Comparison of ENCODE assay signal across 10 mouse cellular contexts in the genomic region with DNA sequence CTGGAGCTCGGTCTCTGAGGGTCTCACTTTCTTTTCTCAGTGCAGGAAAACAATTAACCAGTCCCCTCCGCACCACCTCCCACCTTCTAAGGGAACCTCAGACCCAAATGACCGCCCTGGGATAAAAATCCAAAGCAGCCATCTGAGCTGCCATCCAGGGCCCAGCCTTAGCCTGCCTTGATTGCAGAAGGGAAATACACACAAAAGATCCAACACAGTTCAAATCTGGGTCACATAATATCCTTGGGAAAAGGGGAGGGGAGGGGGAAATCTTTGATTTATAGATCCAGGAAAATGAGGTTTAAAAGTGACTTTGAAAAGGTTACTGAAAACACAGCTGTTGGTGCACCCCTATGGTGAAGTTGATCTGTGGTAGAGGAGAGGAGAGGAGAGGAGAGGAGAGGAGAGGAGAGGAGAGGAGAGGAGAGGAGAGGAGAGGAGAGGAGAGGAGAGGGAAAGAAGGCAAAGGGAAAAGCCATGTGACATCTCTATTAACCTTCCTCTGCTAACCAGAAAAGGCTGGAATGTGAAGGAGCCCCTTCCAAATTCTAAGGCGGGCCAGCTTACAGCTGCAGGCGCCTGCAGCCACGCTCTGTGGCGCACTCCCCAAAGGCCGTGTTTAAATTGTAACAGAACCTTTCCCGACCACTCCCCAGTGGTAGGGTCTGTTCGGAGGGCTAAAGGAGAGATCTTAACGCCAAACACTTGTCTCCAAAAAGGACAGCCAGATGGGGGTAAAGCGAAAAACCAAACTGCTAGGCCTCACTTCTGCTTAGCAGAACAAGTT. TPM values are rescaled to one million over a fixed set of nuclear protein-coding genes. Genes with fewer than 3 reads are reported as not detected.
A peak's percentile ranks its signal among the peaks of the same experiment; 100 is the strongest.
DNase-seq lines count a peak whose midpoint lies in the region; ATAC-seq and TF ChIP-seq lines count a peak whose summit lies in the region.
"Had no signal": no experiment of that assay in that cellular context is flagged by ENCODE, and none has a peak within 500 bp of the region (broad histone marks: within the 10 kb centered on the region; RNA-seq: fewer than 3 reads in every experiment).

No protein-coding gene starts in this region.

- H3K4me2 ChIP-seq in heart, embryonic 11.5 days: peak overlapping the region; percentile 90
- H3K4me2 ChIP-seq in hindbrain, embryonic 16.5 days (ENCODE audit: low read length): peak overlapping the region; percentile 55
- peak overlapping the region; percentile 56; the same call in 1 of the 2 replicates for H3K4me2 ChIP-seq in midbrain, embryonic 14.5 days (ENCODE audit: low read length)
- no peak overlapping the region for H3K4me2 ChIP-seq in lung, postnatal 0 days (replicated peaks; ENCODE audit: low read depth, low read length)

- DNase-seq in heart, postnatal 36 days: no peak
- DNase-seq in embryonic facial prominence, embryonic 10.5 days (ENCODE audit: low spot score): peak; percentile 64
- DNase-seq in midbrain, embryonic 14.5 days: no peak
- no peak for DNase-seq in layer of hippocampus, postnatal 25 days (ENCODE audit: extremely low spot score in 1 of 2, low spot score in 1 of 2)
- no peak for DNase-seq in gastrocnemius, adult 2 months
- DNase-seq in lung, postnatal 0 days (ENCODE audit: low spot score): no peak
- DNase-seq: B cell, adult 2 months had no signal

- TF ChIP-seq CTCF in gastrocnemius, adult 2 months (IDR thresholded peaks at IDR 0.05): no peak
- no peak for TF ChIP-seq CTCF in lung, postnatal 0 days (IDR thresholded peaks at IDR 0.05)

- peaks cover 46% of the 10 kb centered on the region for H3K4me1 ChIP-seq in heart, embryonic 11.5 days (ENCODE audit: control insufficient read depth, insufficient read depth, low read length)
- peaks cover 98% of the 10 kb centered on the region for H3K4me1 ChIP-seq in embryonic facial prominence, embryonic 10.5 days
- peaks cover 44% of the 10 kb centered on the region for H3K4me1 ChIP-seq in hindbrain, embryonic 16.5 days (ENCODE audit: control insufficient read depth, insufficient read depth, low read depth, low read length)
- H3K4me1 ChIP-seq in midbrain, embryonic 14.5 days (ENCODE audit: control insufficient read depth, insufficient read depth, low read length): peaks cover 47% of the 10 kb centered on the region
- peaks cover 13% of the 10 kb centered on the region; the same call in 1 of the 2 replicates for H3K4me1 ChIP-seq in lung, postnatal 0 days (ENCODE audit: insufficient read depth, low read depth, low read length)

- no peaks in the 10 kb centered on the region for H3K36me3 ChIP-seq in heart, embryonic 11.5 days (ENCODE audit: control insufficient read depth, insufficient read depth, low read length)
- no peaks in the 10 kb centered on the region for H3K36me3 ChIP-seq in embryonic facial prominence, embryonic 10.5 days (replicated peaks)
- no peaks in the 10 kb centered on the region for H3K36me3 ChIP-seq in hindbrain, embryonic 16.5 days (ENCODE audit: control insufficient read depth, insufficient read depth, low read length)
- H3K36me3 ChIP-seq in midbrain, embryonic 14.5 days (ENCODE audit: control insufficient read depth, insufficient read depth, low read length): no peaks in the 10 kb centered on the region
- H3K36me3 ChIP-seq in lung, postnatal 0 days (ENCODE audit: insufficient read depth, low read length): no peaks in the 10 kb centered on the region

- peak overlapping the region; percentile 90 for H3K9ac ChIP-seq in heart, embryonic 11.5 days (ENCODE audit: low read depth, low read length)
- no peak overlapping the region; the same call in 1 of the 2 replicates for H3K9ac ChIP-seq in hindbrain, embryonic 16.5 days (ENCODE audit: low read depth, low read length)
- no peak overlapping the region for H3K9ac ChIP-seq in midbrain, embryonic 14.5 days (replicated peaks; ENCODE audit: low read length)
- H3K9ac ChIP-seq in lung, postnatal 0 days (replicated peaks; ENCODE audit: low read depth): no peak overlapping the region

- WGBS in heart, embryonic 11.5 days (ENCODE audit: insufficient replicate concordance): 22% methylated on average over 12 of the region's 12 CpGs
- 2% methylated on average over 12 of the region's 12 CpGs for WGBS in embryonic facial prominence, embryonic 10.5 days
- WGBS in hindbrain, embryonic 16.5 days: 22% methylated on average over 12 of the region's 12 CpGs
- WGBS in midbrain, embryonic 14.5 days: 20% methylated on average over 12 of the region's 12 CpGs
- 67% methylated on average over 12 of the region's 12 CpGs for WGBS in lung, postnatal 0 days

- intact Hi-C loops in heart, postnatal 36 days (cut with DNase I): loop anchor here (5.0 kb wide), 1 partner anchor 84 kb away; no protein-coding TSS in a partner anchor
- intact Hi-C loops in gastrocnemius, adult 2 months (cut with DNase I): no loop called here

- peak overlapping the region; percentile 79 for H3K4me3 ChIP-seq in heart, embryonic 11.5 days (ENCODE audit: low read depth, low read length)
- peak overlapping the region; percentile 69 for H3K4me3 ChIP-seq in embryonic facial prominence, embryonic 10.5 days
- H3K4me3 ChIP-seq in hindbrain, embryonic 16.5 days (ENCODE audit: low read length): no peak overlapping the region
- H3K4me3 ChIP-seq in midbrain, embryonic 14.5 days (replicated peaks; ENCODE audit: low read depth, low read length): no peak overlapping the region
- no peak overlapping the region for H3K4me3 ChIP-seq in gastrocnemius, adult 2 months
- no peak overlapping the region for H3K4me3 ChIP-seq in lung, postnatal 0 days (ENCODE audit: low read depth, low read length)

- ATAC-seq in heart, embryonic 11.5 days (replicated peaks; ENCODE audit: insufficient number of reproducible peaks, low FRiP score, low TSS enrichment): no peak
- ATAC-seq in hindbrain, embryonic 16.5 days: no peak
- no peak for ATAC-seq in midbrain, embryonic 14.5 days (ENCODE audit: low FRiP score, low TSS enrichment)
- no peak for ATAC-seq in lung, postnatal 0 days
- ATAC-seq: Patski had no signal

- no peak for TF ChIP-seq EP300 in lung, postnatal 0 days (IDR thresholded peaks at IDR 0.05)

- H3K27ac ChIP-seq in heart, embryonic 11.5 days (ENCODE audit: low read depth, low read length): peak overlapping the region; percentile 90
- peak overlapping the region; percentile 85 for H3K27ac ChIP-seq in embryonic facial prominence, embryonic 10.5 days (replicated peaks)
- H3K27ac ChIP-seq in hindbrain, embryonic 16.5 days (ENCODE audit: low read depth, low read length): peak overlapping the region; percentile 12; the same call in 1 of the 2 replicates
- peak overlapping the region; percentile 64; the same call in 1 of the 2 replicates for H3K27ac ChIP-seq in midbrain, embryonic 14.5 days (replicated peaks; ENCODE audit: low read depth, low read length)
- no peak overlapping the region for H3K27ac ChIP-seq in gastrocnemius, adult 2 months
- H3K27ac ChIP-seq in lung, postnatal 0 days (ENCODE audit: low read length): no peak overlapping the region

- peaks cover 45% of the 10 kb centered on the region for H3K27me3 ChIP-seq in heart, embryonic 11.5 days (ENCODE audit: control insufficient read depth, insufficient read depth, low read length)
- peaks cover 94% of the 10 kb centered on the region for H3K27me3 ChIP-seq in embryonic facial prominence, embryonic 10.5 days (replicated peaks; ENCODE audit: low read depth, poor library complexity, severe bottlenecking)
- H3K27me3 ChIP-seq in hindbrain, embryonic 16.5 days (replicated peaks; ENCODE audit: control insufficient read depth, insufficient read depth, low read length): peaks cover 40% of the 10 kb centered on the region
- peaks cover 62% of the 10 kb centered on the region for H3K27me3 ChIP-seq in midbrain, embryonic 14.5 days (ENCODE audit: control insufficient read depth, insufficient read depth, low read length)
- peaks cover 24% of the 10 kb centered on the region for H3K27me3 ChIP-seq in lung, postnatal 0 days (replicated peaks; ENCODE audit: insufficient read depth, low read length)
- H3K27me3 ChIP-seq: Patski had no signal

- H3K9me3 ChIP-seq in heart, embryonic 11.5 days (replicated peaks; ENCODE audit: control insufficient read depth, low read length): no peaks in the 10 kb centered on the region
- no peaks in the 10 kb centered on the region for H3K9me3 ChIP-seq in embryonic facial prominence, embryonic 10.5 days
- H3K9me3 ChIP-seq in hindbrain, embryonic 16.5 days (ENCODE audit: control insufficient read depth, low read length): no peaks in the 10 kb centered on the region
- H3K9me3 ChIP-seq in midbrain, embryonic 14.5 days (ENCODE audit: control insufficient read depth, low read length): no peaks in the 10 kb centered on the region
- H3K9me3 ChIP-seq in lung, postnatal 0 days (ENCODE audit: low read length): no peaks in the 10 kb centered on the region

RNA-seq across cellular contexts. Expression of gene Bmp7, which starts 4.2 kb away (rescaled TPM):
- polyA plus RNA-seq in heart, embryonic 11.5 days (2014; fragmentation: Nextera tagmentation; extraction: Ambion mirVana): 66.2 and 81.8 TPM in 2 replicates
- total RNA-seq in heart, postnatal 36 days (2021): 1 to 10 TPM; 1.1 to 1.2 TPM
- 19.8 and 20.9 TPM in 2 replicates for polyA plus RNA-seq in embryonic facial prominence, embryonic 10.5 days (2016; fragmentation: Nextera tagmentation; extraction: Ambion mirVana)
- 13.7 and 20.0 TPM in 2 replicates for polyA plus RNA-seq in hindbrain, embryonic 16.5 days (2015; fragmentation: Nextera tagmentation; extraction: Ambion mirVana)
- 3.1 and 13.2 TPM in 2 replicates for polyA plus RNA-seq in midbrain, embryonic 14.5 days (2014; fragmentation: Nextera tagmentation; extraction: Ambion mirVana)
- 1 to 10 TPM; 4.2 to 4.4 TPM for total RNA-seq in layer of hippocampus, postnatal 25 days (2021)
- total RNA-seq in gastrocnemius, adult 2 months (2021): under 1 TPM; 0.23 to 0.45 TPM
- 1.1 and 1.7 TPM in 2 replicates for polyA plus RNA-seq in lung, postnatal 0 days (2015; fragmentation: Nextera tagmentation; extraction: Ambion mirVana)

RNA-seq across cellular contexts. Expression of gene Spo11, which starts 41.5 kb away (rescaled TPM):
- polyA plus RNA-seq in heart, embryonic 11.5 days (2014; fragmentation: Nextera tagmentation; extraction: Ambion mirVana): 0.17 and 0.19 TPM in 2 replicates
- total RNA-seq in heart, postnatal 36 days (2021): not detected
- polyA plus RNA-seq in embryonic facial prominence, embryonic 10.5 days (2016; fragmentation: Nextera tagmentation; extraction: Ambion mirVana): 0.26 and 0.46 TPM in 2 replicates
- 1.2 and 1.8 TPM in 2 replicates for polyA plus RNA-seq in hindbrain, embryonic 16.5 days (2015; fragmentation: Nextera tagmentation; extraction: Ambion mirVana)
- 0.68 TPM in 1 of 2 replicates, not detected in the other for polyA plus RNA-seq in midbrain, embryonic 14.5 days (2014; fragmentation: Nextera tagmentation; extraction: Ambion mirVana)
- not detected for total RNA-seq in layer of hippocampus, postnatal 25 days (2021)
- total RNA-seq in gastrocnemius, adult 2 months (2021): not detected
- not detected in 2 replicates for polyA plus RNA-seq in lung, postnatal 0 days (2015; fragmentation: Nextera tagmentation; extraction: Ambion mirVana)

Comparison
In these comparisons a context has a peak if more than half of its experiments do, and no peak if none do; other contexts are left out.
1. H3K27ac ChIP-seq: peak in heart, embryonic 11.5 days (single experiment), embryonic facial prominence, embryonic 10.5 days (single experiment), hindbrain, embryonic 16.5 days (single experiment) and midbrain, embryonic 14.5 days (single experiment); none in gastrocnemius, adult 2 months (single experiment) and lung, postnatal 0 days (single experiment).
2. H3K4me3 ChIP-seq: peak in heart, embryonic 11.5 days (single experiment) and embryonic facial prominence, embryonic 10.5 days (single experiment); none in hindbrain, embryonic 16.5 days (single experiment), midbrain, embryonic 14.5 days (single experiment), gastrocnemius, adult 2 months (single experiment) and lung, postnatal 0 days (single experiment).